Mouse (Mus musculus) frontal cortex, postnatal 36 days (tissue): ENCODE measurements around the gene Gm20388.

Source experiments
- DNase-seq, 2 experiments: peaks; one replicate each; pipeline ENCODE4 v3.0.0; 2022; ENCODE audit warnings: low spot score in 2 of 2

Gm20388 gene

DNA sequence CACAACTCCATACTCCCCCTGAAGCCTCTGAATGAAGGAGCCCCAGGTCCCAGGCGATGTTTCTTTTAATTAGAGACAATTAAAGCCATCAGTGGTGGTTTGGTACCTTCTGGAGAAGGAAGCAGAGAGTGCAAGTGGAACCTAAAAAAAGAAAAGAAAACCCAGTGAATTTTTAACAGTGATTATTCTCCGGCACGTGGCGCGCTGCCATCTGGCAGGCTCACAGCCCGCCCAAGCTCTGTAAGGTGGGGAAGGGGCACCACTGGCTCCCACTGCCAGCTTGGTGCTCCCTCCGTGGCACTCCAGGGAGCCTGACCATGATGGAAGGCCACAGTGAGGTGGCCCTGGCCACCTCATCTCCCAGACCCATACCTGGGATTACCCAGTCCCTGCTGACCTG is 522.5 kb downstream of the Gm20388 start:
- DNase-seq = no peak

DNA sequence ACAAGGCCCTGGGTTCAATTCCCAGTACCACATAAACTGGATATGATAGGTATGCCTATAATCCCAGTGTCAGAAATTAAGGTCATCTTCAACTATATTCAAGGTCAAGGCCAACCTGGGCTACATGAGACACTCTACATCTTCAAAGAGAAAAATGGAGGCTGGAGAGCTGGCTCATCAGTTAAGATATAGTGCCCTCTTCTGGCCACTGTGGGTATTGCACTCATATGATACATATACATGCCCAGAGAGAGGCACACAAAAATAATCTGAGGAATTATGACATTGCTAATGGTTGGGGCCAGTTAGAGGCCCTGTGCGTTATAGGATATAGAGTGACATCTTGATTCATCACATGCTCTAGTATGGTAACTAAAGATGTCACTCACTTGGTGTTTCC is 523.1 kb downstream of the Gm20388 start:
- DNase-seq = no peak

DNA sequence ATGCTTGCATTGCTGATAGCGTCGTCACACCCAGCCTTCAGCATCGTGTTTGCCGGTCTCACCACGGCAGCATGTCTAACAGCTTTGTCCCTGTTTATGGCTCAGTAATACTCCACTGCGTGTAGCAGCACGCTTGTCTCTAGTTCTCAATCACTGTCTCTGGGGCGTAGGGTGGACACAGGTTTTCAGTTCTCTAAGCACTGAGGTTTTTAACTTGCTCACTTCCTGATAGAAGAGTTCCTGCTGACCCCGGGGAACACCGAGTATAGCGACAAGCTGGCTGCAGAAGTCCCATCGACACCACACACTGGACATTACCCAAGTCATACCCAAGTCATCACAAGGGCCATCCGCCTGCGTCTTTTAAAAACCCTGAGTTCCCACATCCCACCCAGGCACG is 525.1 kb downstream of the Gm20388 start:
- DNase-seq = no peak

DNA sequence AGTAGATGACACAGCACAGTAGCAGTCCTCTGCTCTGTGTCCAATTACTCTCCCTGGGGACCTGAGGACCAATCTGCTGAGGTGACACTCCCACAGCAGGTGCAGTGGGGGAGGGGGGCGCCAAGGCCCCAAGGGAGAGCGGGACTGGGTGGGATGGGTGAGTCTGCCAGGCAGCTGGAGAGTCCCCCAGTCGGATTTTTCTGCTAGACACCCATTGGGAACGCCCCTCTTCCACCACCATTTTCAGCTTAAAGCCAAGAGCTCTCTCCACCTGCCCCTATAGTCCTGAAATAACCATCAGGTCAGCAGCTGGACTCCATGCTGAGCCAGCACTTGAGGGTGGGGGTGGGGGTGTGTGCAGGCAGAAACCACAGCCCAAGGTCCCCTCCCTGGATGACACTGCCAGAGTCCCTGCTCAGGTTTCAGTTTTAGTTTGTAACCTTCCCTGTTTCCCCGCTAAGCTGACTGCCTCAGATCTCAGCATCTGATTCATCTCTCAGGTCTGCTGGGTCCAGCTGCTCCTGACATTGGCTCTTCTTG is 525.9 kb downstream of the Gm20388 start:
- no peak for DNase-seq

DNA sequence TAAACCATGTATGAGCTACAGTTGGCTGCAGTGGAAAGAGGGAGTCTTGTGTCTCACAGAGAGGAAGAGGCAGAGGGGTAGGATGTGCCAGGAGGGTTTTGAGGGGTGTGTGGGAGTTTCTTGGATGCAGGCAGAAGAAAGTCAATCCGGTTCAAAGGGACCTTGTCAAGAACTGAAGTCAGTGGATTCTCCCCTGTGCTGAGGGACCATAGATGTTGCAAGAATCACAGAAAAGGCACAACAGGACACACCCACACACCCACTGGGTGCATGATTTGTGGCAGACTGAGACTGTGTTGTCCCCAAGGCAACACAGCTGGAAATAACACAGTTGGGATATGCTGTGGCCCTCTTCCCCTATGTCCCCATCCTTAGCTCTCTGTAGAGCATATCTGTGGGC is 526.6 kb downstream of the Gm20388 start:
- DNase-seq = peak in 1 of 2 experiments; percentile 64

DNA sequence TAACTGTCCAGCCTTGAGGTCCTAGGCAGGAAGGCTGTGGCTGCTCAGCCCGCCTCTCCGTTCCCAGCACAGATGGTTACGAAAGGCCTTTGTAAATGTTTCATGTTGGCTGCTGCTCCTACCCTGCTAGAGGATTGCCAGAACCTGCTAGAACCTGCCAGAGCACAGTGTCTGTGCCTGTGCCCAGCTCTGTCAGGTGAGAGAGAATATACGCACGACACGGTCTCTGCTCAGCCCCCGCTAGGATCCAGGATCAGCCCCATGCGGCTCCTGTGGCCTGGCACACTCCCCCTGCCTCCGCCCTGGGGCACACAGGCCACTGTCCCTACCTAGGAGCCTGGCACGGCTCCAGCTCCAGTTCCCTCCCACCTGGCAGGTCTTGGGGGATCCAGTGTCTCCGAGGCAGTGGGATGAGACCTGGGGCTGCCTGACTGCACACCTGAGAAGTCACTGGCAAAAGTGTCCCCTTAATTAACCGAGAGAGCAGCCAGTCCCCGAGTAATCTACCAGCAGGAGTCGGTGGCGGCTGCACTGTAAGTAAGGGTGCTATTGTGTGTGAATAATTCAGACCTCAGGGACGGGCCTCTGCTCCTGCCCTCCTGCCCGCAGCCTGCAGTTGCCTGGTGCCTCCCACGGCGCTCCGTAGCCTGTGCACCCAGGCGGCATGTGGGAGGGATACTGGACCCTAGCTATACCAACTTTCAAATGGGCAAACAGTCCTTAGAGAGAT is 527.2 kb downstream of the Gm20388 start:
- DNase-seq = peak; percentile 22 to 73

DNA sequence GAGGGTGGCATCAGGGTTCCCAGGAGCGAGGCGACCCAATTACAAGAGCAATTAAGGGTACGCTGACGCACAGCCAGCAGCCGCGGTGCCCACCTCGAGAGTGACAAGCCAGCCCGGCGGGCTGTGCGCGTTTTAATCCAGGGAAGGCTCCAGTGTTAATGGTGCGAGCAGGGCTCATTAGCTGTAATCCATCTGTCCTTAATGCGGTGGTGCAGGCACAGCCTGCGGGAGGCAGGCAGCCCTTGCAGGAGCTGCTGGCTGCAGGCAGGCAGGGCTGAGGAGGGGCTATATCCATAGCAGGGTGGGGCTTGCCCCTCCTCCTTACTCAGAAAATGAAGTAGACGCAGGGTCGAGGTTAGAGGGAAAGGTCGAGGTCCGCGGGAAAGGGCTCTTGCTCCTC is 528.7 kb downstream of the Gm20388 start:
- peak in 1 of 2 experiments; percentile 33 for DNase-seq

DNA sequence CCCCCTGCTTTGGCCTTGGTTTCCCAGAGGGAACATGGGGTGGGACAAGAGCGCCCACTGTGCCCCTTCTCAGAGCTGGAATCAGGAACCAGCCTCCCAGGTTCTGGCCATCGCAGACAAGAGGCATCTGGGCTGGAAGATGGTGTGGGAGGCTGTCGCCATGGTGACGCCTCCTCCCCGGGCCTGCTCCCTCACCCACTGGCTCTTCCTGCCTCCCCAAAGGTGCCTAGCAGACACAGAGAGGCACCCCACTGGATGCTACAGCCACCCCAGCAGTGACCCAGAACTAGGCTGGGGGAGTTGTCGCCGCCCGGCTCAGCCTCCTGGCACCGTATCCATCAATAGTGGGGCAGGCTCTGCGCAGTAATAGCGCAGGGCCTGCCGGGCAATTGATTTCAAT is 530.1 kb downstream of the Gm20388 start:
- peak; percentile 54 to 63 for DNase-seq

DNA sequence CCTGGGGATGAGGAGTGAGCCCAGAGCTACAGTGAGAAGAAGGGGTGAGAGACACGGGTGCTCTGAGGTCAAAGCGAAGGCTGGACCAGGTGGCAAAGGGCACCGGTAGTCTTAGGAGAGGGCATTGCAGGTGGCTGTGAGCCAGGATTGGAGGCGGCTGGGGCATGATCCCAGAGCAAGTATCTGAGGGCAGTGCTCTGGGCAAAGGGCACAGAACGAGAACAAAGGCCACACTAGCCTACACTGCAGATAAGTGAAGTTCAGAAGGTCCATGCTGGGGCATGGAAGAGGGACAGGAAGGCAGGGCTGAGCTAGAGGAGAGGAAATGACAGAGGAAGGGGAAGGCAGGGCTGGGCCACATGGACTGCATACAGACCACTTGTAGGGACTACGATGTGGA is 531.0 kb downstream of the Gm20388 start:
- DNase-seq = no peak

DNA sequence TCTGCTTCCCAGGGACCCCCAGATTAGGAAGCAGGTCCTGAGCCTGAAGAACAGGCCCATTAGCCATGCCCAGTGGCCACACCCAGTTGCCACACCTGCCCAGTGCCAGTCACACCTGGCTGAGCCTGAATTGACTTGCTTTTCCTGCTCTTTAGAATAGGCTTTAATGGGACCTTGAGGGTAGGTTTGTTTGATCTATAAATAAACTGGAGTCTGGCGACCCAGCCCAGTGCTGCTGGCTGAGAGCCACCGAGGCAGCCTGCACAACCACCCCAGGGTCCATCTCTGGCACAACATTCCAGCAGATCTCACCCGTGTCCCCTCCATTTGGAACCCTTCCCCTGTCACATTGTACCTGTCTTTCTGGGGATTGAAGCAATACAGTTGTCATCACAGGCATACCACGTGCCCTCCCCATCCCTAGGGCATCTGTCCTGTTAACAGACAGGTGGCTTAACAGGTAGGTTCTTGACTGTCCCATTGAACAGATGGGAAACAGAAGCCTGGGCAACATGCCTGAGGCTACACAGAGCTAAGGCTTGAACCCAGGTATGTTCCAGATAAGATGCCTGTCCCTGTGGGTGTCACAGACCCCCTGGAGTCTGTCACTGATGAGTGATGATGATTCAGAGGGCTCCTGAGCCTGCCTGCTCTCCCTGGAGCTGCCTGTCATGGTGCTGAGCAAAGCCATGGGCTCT is 531.8 kb downstream of the Gm20388 start:
- DNase-seq = no peak

DNA sequence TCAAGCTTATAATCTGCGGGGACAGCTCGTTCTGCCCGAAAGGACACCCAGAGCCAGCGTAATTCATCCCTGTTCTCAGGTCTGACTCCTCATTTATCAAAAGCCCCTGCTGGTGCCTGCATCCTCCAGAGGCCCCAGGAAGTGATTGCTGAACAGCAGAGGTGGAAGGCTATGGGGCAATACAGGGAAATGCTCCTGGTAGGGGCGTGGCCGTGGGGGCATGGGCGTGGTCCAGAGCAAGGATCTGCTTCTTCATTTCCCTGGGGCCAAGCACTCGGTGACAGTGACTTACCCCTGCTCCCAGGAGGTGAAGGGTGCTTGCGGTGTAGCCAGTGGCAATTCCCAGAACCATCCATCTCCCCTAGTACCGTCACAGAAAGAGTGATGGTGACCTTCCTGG is 534.6 kb downstream of the Gm20388 start:
- no peak for DNase-seq

DNA sequence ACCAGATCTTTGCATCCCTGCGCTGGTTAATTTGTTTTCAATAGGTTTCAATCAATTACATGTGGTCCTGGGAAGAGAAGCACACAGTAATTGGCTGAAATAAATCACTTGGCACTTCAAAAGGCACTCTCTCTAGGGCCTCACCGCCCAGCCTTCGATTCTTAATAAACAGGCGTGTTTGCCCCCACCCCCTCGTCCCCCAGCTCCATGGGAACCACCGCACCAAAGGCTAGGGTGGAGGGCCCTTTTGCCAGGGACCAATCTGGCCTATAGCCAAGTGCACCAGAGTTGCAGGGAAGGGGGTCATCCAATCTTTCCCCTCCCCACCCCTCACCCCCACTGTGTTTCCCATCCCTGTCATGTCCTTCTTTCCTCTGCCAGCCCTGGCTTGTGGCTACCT is 537.5 kb downstream of the Gm20388 start:
- no peak for DNase-seq

DNA sequence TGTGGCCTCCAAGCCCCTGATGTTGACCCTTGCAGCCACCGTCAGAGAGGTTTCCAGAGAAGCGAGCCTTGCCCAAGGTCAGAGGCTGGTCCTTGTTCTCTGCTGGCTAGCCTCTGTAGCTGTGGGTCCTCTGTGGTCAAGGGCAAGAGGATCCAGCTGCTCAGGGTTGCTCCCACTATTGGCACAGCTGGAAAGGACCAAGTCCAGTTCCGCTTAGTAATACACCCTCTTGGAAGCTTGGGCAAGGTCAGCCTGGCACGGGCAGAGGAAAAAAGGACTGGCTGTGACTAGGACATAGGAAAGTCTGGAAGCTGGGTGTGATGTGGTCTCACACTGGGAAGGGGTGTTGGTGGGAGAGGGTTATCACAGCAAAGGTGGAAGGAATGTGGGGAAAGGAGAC is 538.5 kb downstream of the Gm20388 start:
- DNase-seq = no peak

DNA sequence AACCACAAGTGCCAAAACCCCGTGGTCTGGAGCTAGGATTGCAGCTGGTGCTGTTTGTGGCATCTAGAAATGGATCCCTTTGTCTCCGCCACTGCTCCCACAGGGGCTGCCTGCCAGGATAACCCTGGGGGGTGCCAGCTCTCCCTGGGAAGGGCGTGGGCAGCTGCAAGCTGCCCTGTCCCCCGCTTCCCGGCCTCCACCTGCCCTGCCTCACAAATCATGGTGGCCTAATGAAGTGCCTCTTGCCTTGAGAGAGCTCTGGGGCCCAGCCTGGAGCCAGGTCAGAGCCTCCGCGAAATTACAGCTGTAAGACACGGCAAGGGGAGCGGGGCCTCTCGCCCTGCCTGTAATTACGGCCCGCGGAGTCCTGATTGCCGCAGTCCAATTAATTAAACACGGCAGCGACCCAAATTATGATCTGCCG is 539.0 kb downstream of the Gm20388 start:
- DNase-seq = peak; percentile 36 to 50

DNA sequence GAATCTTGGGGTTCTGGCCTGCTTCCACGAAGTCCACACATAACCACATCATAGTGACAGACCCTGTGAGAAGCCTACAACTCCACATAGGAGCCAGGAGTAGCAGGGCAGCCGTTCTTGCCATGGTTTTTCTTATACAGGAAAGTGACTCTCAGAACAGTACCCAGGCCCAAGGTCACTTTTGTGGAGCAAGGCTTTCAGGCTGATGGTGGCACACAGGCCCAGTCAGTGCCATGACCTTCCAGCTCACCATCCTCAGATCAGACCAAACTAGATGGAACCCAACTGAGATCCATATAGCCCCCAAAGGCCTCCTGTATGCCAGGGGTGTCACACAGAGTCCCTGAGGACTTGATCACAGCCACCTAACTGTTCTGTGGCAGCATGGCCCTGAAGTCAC is 541.5 kb downstream of the Gm20388 start:
- DNase-seq = no peak

DNA sequence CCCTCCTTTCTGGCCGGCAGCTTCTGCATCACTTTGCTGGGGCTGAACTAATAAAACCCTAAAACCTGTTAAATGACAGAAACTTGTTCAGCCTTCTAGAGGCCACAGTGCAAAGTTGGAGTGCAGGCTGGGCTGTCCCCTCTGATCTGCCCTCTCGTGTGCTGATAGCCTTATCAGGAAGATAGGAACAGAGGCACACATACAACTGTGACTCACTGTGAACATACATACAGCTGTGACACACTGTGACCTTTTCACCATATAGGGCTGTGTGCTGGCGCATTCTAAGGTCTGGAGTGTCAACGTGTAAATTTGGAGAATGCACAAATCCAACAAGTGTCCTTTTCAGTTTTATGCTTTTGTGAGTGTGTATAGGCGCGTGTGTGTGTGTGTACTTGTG is 543.8 kb downstream of the Gm20388 start:
- no peak for DNase-seq

DNA sequence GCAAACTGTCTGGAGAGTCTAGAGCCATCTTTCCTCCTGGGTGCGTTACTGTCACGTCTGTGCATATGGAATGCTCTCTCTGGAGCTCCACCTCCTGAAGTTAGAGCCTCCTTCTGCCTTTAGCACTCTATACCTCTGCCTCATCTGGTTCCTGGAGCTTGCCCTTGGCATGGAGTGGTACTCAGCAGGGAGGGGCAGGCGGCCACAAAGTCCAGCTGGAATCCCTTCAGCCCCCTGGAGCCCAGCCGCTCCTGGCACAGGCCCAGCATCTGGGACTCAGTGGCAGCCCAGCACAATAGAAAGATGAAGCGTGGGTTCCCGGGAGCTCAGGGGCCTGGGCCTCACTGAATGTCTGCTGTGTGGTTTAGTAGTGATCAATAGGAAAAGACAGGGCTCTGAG is 549.7 kb downstream of the Gm20388 start:
- peak in 1 of 2 experiments; percentile 30 for DNase-seq

DNA sequence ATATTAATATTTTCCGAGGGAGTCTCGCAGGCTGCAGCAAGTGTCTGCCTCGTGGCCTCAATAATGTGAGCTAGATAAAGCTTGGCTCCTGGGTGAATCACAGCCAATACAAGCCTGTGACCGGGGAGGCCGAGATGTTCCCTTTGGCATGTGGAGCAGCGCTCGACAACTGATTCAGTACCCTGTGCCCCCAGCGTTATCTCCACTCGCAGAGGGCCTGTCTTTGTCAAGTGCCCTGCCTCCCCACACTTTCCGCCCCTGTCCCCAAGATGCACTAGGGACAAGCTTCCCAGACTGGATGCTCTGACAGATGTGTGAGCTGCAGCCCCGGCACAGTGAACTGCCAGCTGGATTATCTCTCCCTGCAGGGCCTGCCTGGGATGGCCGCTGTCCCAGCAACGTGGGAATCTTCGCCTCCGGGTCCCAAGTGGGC is 551.5 kb downstream of the Gm20388 start:
- DNase-seq = no peak

DNA sequence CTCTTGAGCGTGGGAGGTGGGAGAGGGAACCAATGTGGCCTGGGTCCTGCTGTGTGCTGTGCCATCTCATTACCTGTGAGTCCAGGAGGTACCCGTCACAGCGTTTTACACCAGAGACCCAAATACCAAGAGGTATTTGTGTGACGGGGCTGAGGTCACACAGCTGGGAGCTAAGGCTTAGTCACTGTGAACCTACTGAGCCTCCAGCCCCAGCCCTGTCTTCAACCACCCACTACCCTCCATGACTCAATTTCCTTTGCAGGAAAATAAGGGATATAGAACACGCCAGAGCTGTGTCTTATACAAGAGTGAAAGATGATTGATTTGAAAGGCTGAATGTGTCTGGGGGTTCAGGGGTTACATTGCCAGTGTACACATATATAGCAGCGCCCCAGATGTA is 552.0 kb downstream of the Gm20388 start:
- DNase-seq = no peak

DNA sequence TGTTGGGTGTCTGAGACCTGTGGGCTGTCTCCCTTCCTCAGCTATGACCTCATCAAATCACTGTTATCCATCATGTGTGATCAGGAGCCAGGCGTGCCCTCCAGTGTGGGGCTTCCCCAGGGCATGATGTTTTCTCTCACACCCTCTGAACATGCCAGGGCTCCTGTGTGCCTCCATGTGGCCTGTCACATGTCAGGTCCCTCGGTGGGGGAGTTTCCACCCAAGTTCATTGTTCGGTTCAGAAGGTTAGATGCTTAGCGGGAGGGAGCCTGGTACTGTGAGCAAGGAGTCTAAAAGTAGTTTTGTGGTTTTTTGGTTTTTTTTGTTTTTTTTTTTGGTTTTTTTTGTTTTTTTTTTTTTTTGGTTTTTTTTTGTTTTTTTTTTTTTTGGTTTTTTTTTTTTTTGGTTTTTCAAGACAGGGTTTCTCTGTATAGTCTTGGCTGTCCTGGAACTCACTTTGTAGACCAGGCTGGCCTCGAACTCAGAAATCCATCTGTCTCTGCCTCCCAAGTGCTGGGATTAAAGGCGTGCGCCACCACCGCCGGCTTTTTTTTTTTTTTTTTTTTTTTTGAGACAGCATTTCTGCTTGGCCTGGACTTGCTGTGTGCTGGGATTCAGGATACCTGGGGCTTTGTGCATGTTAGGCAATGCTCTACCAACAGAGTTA is 553.4 kb downstream of the Gm20388 start:
- DNase-seq = no peak

DNA sequence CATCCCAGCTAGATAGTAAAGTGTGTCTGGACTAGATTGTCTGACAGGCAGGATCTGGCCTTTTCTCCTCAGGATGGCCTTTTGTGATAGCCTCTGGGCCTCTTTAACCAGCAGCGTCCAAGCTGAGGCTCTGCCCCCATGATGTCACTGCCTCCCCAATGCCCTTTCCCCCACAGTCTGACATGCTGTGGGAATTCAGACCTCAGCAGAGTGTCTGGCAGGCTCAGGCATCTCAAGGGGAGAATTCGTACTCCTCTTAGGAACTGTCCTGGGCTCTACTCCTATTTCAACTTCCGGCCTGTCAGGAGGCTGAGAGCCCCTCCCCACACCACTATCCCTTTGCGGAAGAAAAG is 553.9 kb downstream of the Gm20388 start:
- no peak for DNase-seq

DNA sequence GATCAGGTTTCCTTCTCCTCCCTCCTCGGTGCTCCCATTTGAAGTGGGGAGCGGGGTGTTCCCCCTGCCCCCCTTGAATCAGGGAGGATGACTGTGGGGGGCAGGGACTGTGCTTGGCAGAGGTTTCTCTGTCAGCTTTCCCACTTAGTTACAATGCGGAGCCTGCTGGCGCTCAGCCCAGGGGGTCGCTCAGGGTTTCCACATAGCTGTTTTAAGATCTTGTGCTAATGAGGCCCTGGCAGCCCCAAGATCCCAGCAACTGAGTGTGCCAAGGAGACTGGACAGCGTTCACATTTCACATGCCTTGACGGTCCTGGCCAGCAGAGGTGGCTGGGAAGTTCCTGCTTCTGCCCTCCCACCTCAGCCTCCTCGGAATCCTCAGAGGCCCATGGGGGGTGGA is 555.1 kb downstream of the Gm20388 start:
- DNase-seq = peak; percentile 55 to 76

DNA sequence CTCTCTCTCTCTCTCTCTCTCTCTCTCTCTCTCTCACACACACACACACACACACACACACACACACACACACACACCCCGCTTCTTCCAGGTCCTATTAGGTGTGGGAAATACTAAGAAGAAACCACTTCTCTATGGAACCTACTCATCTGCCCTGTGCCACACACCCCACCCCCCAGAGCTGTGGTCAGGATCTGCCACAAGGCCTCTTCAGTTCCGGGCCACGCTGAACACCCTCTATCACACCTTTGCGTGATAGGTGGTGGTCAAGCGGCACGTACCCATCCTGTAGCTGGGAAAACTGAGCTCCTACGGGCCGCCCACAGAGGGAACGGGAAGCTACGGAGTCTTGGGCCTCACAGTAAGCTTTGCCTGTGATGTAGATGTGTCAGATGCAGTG is 555.6 kb downstream of the Gm20388 start:
- DNase-seq = no peak
